Mouse (Mus musculus): Measurements from ENCODE around the gene Wdr60. TPM values are rescaled to one million over a fixed set of nuclear protein-coding genes. Genes with fewer than 3 reads are reported as not detected.

Wdr60 gene
- polyA plus RNA-seq, 1 experiment from 2014 or later: 18.3 TPM

GRCm38 (mm10) chr12:116238803-116239202 lies 24.0 kb downstream of the Wdr60 start:
- ATAC-seq: no peak
- Histone ChIP-seq H3K4me2 (ENCODE audit: low read length) (no peak overlapping the region), H3K27ac (ENCODE audit: low read depth, low read length) (no peak overlapping the region), H3K9me3 (ENCODE audit: control insufficient read depth, low read length) (no peaks in the 10 kb centered on the region), H3K9ac (ENCODE audit: low read depth, low read length) (no peak overlapping the region), H3K27me3 (replicated peaks; ENCODE audit: control insufficient read depth, insufficient read depth, low read length) (no peaks in the 10 kb centered on the region), H3K4me3 (ENCODE audit: low read length) (no peak overlapping the region), H3K36me3 (ENCODE audit: control insufficient read depth, insufficient read depth, low read length) (peaks cover 6% of the 10 kb centered on the region; the same call in 1 of the 2 replicates), H3K4me1 (ENCODE audit: control insufficient read depth, insufficient read depth, low read depth, low read length) (no peaks in the 10 kb centered on the region)
- 85% methylated on average over 3 of the region's 3 CpGs for WGBS

DNA sequence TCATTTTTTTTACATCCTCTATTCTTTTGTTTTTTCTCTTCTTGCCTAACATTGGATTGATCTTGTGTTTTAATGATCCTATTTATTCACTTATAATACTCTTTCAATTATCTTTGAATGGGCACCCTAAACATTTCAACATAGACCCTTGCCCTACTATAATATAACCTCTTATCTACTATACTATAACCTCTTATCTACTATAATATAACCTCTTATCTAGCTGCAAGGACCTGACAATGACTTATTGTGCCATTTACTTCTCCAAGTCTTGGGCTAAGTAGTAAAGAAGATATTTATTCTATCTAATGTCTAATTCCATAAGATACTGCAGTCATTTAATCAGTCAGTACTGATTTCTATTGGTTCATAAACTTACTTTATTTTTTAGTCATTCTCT lies 24.5 kb downstream of the Wdr60 start:
- H3K36me3 ChIP-seq (ENCODE audit: control insufficient read depth, insufficient read depth, low read length): peaks cover 6% of the 10 kb centered on the region; the same call in 1 of the 2 replicates
- no peak overlapping the region for H3K9ac ChIP-seq (ENCODE audit: low read depth, low read length)
- H3K9me3 ChIP-seq (ENCODE audit: control insufficient read depth, low read length): no peaks in the 10 kb centered on the region
- H3K27ac ChIP-seq (ENCODE audit: low read depth, low read length): no peak overlapping the region
- no peaks in the 10 kb centered on the region for H3K27me3 ChIP-seq (replicated peaks; ENCODE audit: control insufficient read depth, insufficient read depth, low read length)
- H3K4me3 ChIP-seq (ENCODE audit: low read length): no peak overlapping the region
- H3K4me2 ChIP-seq (ENCODE audit: low read length): no peak overlapping the region
- ATAC-seq: no peak
- no peaks in the 10 kb centered on the region for H3K4me1 ChIP-seq (ENCODE audit: control insufficient read depth, insufficient read depth, low read depth, low read length)

- no peak overlapping the region for H3K9ac ChIP-seq (ENCODE audit: low read depth, low read length)
- no peak overlapping the region for H3K4me3 ChIP-seq (ENCODE audit: low read length)
- WGBS: 91% methylated on average over 3 of the region's 3 CpGs
- H3K9me3 ChIP-seq (ENCODE audit: control insufficient read depth, low read length): no peaks in the 10 kb centered on the region
- no peaks in the 10 kb centered on the region for H3K4me1 ChIP-seq (ENCODE audit: control insufficient read depth, insufficient read depth, low read depth, low read length)
- peaks cover 6% of the 10 kb centered on the region; the same call in 1 of the 2 replicates for H3K36me3 ChIP-seq (ENCODE audit: control insufficient read depth, insufficient read depth, low read length)
- no peaks in the 10 kb centered on the region for H3K27me3 ChIP-seq (replicated peaks; ENCODE audit: control insufficient read depth, insufficient read depth, low read length)
- no peak overlapping the region for H3K27ac ChIP-seq (ENCODE audit: low read depth, low read length)
- H3K4me2 ChIP-seq (ENCODE audit: low read length): no peak overlapping the region
- ATAC-seq: no peak
Measured at GRCm38 (mm10) chr12:116236658-116237057, 26.2 kb downstream of the Wdr60 start.

- no peak overlapping the region for H3K9ac ChIP-seq (ENCODE audit: low read depth, low read length)
- H3K4me2 ChIP-seq (ENCODE audit: low read length): no peak overlapping the region
- H3K27me3 ChIP-seq (replicated peaks; ENCODE audit: control insufficient read depth, insufficient read depth, low read length): no peaks in the 10 kb centered on the region
- no peak overlapping the region for H3K4me3 ChIP-seq (ENCODE audit: low read length)
- H3K36me3 ChIP-seq (ENCODE audit: control insufficient read depth, insufficient read depth, low read length): peaks cover under 1% of the 10 kb centered on the region; the same call in 1 of the 2 replicates
- no peaks in the 10 kb centered on the region for H3K9me3 ChIP-seq (ENCODE audit: control insufficient read depth, low read length)
- WGBS: 79% methylated on average over 4 of the region's 4 CpGs
- H3K4me1 ChIP-seq (ENCODE audit: control insufficient read depth, insufficient read depth, low read depth, low read length): no peaks in the 10 kb centered on the region
- H3K27ac ChIP-seq (ENCODE audit: low read depth, low read length): no peak overlapping the region
- ATAC-seq: no peak
Measured at GRCm38 (mm10) chr12:116235356-116235755, 27.5 kb downstream of the Wdr60 start.

GRCm38 (mm10) chr12:116232061-116232460 lies 30.8 kb downstream of the Wdr60 start:
- no peaks in the 10 kb centered on the region for H3K27me3 ChIP-seq (replicated peaks; ENCODE audit: control insufficient read depth, insufficient read depth, low read length)
- no peak overlapping the region for H3K27ac ChIP-seq (ENCODE audit: low read depth, low read length)
- no peak overlapping the region for H3K4me3 ChIP-seq (ENCODE audit: low read length)
- ATAC-seq: no peak
- no peak overlapping the region for H3K4me2 ChIP-seq (ENCODE audit: low read length)
- H3K36me3 ChIP-seq (ENCODE audit: control insufficient read depth, insufficient read depth, low read length): peaks cover 2% of the 10 kb centered on the region; the same call in 1 of the 2 replicates
- 84% methylated on average over 1 of the region's 1 CpGs for WGBS
- H3K4me1 ChIP-seq (ENCODE audit: control insufficient read depth, insufficient read depth, low read depth, low read length): no peaks in the 10 kb centered on the region
- no peak overlapping the region for H3K9ac ChIP-seq (ENCODE audit: low read depth, low read length)
- H3K9me3 ChIP-seq (ENCODE audit: control insufficient read depth, low read length): no peaks in the 10 kb centered on the region

- WGBS: 80% methylated on average over 12 of the region's 12 CpGs
- Histone ChIP-seq H3K4me2 (ENCODE audit: low read length) (no peak overlapping the region), H3K9ac (ENCODE audit: low read depth, low read length) (no peak overlapping the region), H3K4me1 (ENCODE audit: control insufficient read depth, insufficient read depth, low read depth, low read length) (no peaks in the 10 kb centered on the region), H3K9me3 (ENCODE audit: control insufficient read depth, low read length) (no peaks in the 10 kb centered on the region), H3K36me3 (ENCODE audit: control insufficient read depth, insufficient read depth, low read length) (peaks cover 2% of the 10 kb centered on the region; the same call in 1 of the 2 replicates), H3K27ac (ENCODE audit: low read depth, low read length) (no peak overlapping the region), H3K27me3 (replicated peaks; ENCODE audit: control insufficient read depth, insufficient read depth, low read length) (no peaks in the 10 kb centered on the region), H3K4me3 (ENCODE audit: low read length) (no peak overlapping the region)
- no peak for ATAC-seq
Measured at GRCm38 (mm10) chr12:116231612-116232011, 31.2 kb downstream of the Wdr60 start.

DNA sequence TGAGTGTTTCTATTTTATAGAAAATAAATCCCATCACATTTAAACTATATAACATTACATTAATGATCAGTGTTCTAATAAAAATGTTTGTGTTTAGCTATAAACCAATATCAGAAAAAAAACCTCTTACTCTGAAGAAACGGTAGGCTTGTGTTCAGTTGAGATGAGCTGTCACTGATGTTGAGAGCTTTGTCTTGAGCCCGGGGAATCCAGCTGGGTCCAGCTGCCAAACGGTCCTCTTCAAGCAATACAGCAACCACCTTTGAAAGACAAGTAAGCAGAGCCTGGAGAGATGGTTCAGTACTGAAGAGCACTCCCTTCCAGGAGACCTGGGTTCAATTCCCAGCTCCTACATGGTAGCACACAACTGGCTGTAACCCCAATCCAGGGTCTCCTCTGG lies 33.4 kb downstream of the Wdr60 start:
- Histone ChIP-seq H3K4me1 (ENCODE audit: control insufficient read depth, insufficient read depth, low read depth, low read length) (no peaks in the 10 kb centered on the region), H3K36me3 (ENCODE audit: control insufficient read depth, insufficient read depth, low read length) (peaks cover 18% of the 10 kb centered on the region), H3K27me3 (replicated peaks; ENCODE audit: control insufficient read depth, insufficient read depth, low read length) (no peaks in the 10 kb centered on the region), H3K9ac (ENCODE audit: low read depth, low read length) (no peak overlapping the region), H3K9me3 (ENCODE audit: control insufficient read depth, low read length) (no peaks in the 10 kb centered on the region), H3K4me3 (ENCODE audit: low read length) (no peak overlapping the region), H3K4me2 (ENCODE audit: low read length) (no peak overlapping the region), H3K27ac (ENCODE audit: low read depth, low read length) (no peak overlapping the region)
- 78% methylated on average over 3 of the region's 3 CpGs for WGBS
- no peak for ATAC-seq

DNA sequence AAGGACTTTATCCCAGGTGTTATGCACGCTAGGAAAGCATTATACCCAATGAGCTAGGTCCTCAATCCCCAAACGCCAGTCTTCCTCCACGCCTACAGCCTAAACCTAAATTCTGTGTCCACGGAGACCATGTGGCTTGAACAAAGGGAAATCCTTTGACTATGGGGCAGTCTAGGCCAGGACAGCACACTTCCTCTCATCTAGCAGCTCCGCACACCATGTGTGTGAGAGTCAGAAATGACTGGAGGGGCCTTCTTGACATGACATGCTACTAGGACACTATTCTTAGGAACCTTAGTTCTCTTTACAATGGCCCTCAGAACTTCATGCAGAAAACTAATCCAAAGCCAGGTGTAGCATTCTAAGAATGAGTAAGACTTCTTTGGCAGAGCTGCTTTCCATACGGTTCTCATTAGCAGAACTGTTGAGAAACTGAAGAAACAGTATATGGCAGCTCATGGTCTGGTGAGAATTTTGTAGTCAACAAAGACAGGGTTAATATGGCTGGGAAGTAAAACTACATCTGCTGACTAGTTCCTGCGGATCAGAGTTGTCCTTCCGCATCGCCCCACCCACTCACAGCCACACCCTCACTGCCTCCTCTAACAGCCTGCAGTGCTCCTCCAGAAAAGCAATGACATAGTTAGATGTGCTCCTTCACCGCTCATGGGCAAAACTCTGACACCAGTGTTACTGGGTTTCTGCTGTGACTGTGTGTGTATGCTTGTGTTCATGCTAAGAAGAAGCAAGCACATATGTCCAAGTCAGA lies 36.3 kb downstream of the Wdr60 start:
- H3K9ac ChIP-seq (ENCODE audit: low read depth, low read length): no peak overlapping the region
- no peak overlapping the region for H3K27ac ChIP-seq (ENCODE audit: low read depth, low read length)
- H3K9me3 ChIP-seq (ENCODE audit: control insufficient read depth, low read length): no peaks in the 10 kb centered on the region
- ATAC-seq: no peak
- H3K36me3 ChIP-seq (ENCODE audit: control insufficient read depth, insufficient read depth, low read length): peaks cover 19% of the 10 kb centered on the region
- no peak overlapping the region for H3K4me2 ChIP-seq (ENCODE audit: low read length)
- WGBS: 89% methylated on average over 10 of the region's 10 CpGs
- no peaks in the 10 kb centered on the region for H3K4me1 ChIP-seq (ENCODE audit: control insufficient read depth, insufficient read depth, low read depth, low read length)
- no peaks in the 10 kb centered on the region for H3K27me3 ChIP-seq (replicated peaks; ENCODE audit: control insufficient read depth, insufficient read depth, low read length)
- H3K4me3 ChIP-seq (ENCODE audit: low read length): no peak overlapping the region

DNA sequence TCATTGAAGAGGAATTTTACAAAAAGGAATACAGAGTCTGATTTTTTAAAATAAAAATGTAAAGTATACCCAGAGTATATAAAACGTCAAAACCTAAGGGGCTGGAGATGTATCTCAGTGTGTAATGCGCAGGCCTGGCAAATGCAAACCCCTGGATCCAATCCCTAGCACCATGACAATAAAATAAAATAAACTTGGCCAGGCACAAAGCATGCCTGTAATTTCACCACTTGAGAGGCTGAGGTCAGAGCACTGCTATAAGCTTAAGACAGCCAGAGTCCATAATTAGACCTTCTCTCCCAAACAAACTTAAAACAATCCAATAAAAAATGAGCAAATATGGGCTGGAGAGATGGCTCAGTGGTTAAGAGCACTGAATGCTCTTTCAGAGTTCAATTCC lies 39.7 kb downstream of the Wdr60 start:
- 96% methylated on average over 2 of the region's 2 CpGs for WGBS
- H3K9ac ChIP-seq (ENCODE audit: low read depth, low read length): no peak overlapping the region
- H3K27ac ChIP-seq (ENCODE audit: low read depth, low read length): no peak overlapping the region
- ATAC-seq: no peak
- peaks cover 22% of the 10 kb centered on the region for H3K36me3 ChIP-seq (ENCODE audit: control insufficient read depth, insufficient read depth, low read length)
- no peak overlapping the region for H3K4me3 ChIP-seq (ENCODE audit: low read length)
- no peaks in the 10 kb centered on the region for H3K27me3 ChIP-seq (replicated peaks; ENCODE audit: control insufficient read depth, insufficient read depth, low read length)
- H3K4me2 ChIP-seq (ENCODE audit: low read length): no peak overlapping the region
- H3K9me3 ChIP-seq (ENCODE audit: control insufficient read depth, low read length): no peaks in the 10 kb centered on the region
- H3K4me1 ChIP-seq (ENCODE audit: control insufficient read depth, insufficient read depth, low read depth, low read length): no peaks in the 10 kb centered on the region
